Mouse (Mus musculus) activated CD4-positive, CD25-positive, alpha-beta regulatory T cell, adult 9 weeks (primary cell): ENCODE measurements around the gene Nxpe2. TPM values are rescaled to one million over a fixed set of nuclear protein-coding genes. Genes with fewer than 3 reads are reported as not detected.

Experiments used
- polyA plus RNA-seq: library from polyadenylated mRNA; unstranded; fragments of 100-300 nt; shearing (Covaris generic); gene quantifications from one replicate; pipeline ENCODE4 v1.2.1, GENCODE M21; 2017

Gene Nxpe2
- polyA plus RNA-seq = 1.1 TPM

GRCm38 (mm10) chr9:48353148-48353698, at the start of gene Nxpe2:
Nxpe2 (minus strand) TSS chr9:48353454.

Other genes with a start within 250 kb of the Nxpe2 start
- 0.46 TPM for gene Nxpe4, start 191.4 kb downstream of the Nxpe2 start, polyA plus RNA-seq
- 167 TPM for gene Rexo2, start 127.2 kb upstream of the Nxpe2 start, polyA plus RNA-seq
- gene Rbm7, start 141.8 kb upstream of the Nxpe2 start, polyA plus RNA-seq = 168 TPM
- gene Gm5617, start 142.0 kb upstream of the Nxpe2 start, polyA plus RNA-seq = 15.0 TPM